Mouse (Mus musculus) CH12.LX (cell line): Measurements from ENCODE around the gene Lrrc8c.
A peak's percentile ranks its signal among the peaks of the same experiment; 100 is the strongest.

ENCODE experiments used
- BHLHE40 ChIP-seq: IDR thresholded peaks from 2 replicates; pipeline ENCODE4 v1.6.1; 2011; ENCODE audit warnings: mild to moderate bottlenecking, low read depth, low read length, improper control_type of control experiment
- CTCF ChIP-seq, 2 experiments: IDR thresholded peaks in 1 of 2; conservative IDR thresholded peaks in 1 of 2; 2 replicates each; pipeline ENCODE4 v1.5.1; 2011 to 2012; ENCODE audit warnings: low read depth in 2 of 2, low read length in 2 of 2, improper control_type of control experiment in 1 of 2, inconsistent platforms in 1 of 2, mild to moderate bottlenecking in 1 of 2, moderate library complexity in 1 of 2
- EP300 ChIP-seq: IDR thresholded peaks from 2 replicates; pipeline ENCODE4 v1.6.1; 2011; ENCODE audit warnings: low read length, improper control_type of control experiment
- JUN ChIP-seq: IDR thresholded peaks from 2 replicates; pipeline ENCODE4 v1.6.1; 2011; ENCODE audit warnings: low read depth, mild to moderate bottlenecking, low read length, improper control_type of control experiment, moderate library complexity; ENCODE audit not compliant: insufficient read depth
- JUND ChIP-seq: conservative IDR thresholded peaks from 2 replicates; pipeline ENCODE4 v1.6.1; 2011; ENCODE audit warnings: low read depth, low read length, improper control_type of control experiment
- POLR2A ChIP-seq: IDR thresholded peaks from 2 replicates; pipeline ENCODE4 v1.6.1; 2011; ENCODE audit warnings: low read depth, mild to moderate bottlenecking, improper control_type of control experiment, low read length
- RCOR1 ChIP-seq: conservative IDR thresholded peaks from 2 replicates; pipeline ENCODE4 v1.6.1; 2012; ENCODE audit warnings: low read depth, mild to moderate bottlenecking, inconsistent platforms, low read length, improper control_type of control experiment
- USF1 ChIP-seq: IDR thresholded peaks from 2 replicates; pipeline ENCODE4 v1.6.1; 2014; ENCODE audit warnings: low read depth, mild to moderate bottlenecking, inconsistent platforms, low read length, improper control_type of control experiment
- ZMIZ1 ChIP-seq: IDR thresholded peaks from 2 replicates; pipeline ENCODE4 v1.6.1; 2012; ENCODE audit warnings: low read depth, mild to moderate bottlenecking, inconsistent platforms, low read length, improper control_type of control experiment

GRCm38 (mm10) chr5:105619666-105620065 is 100.5 kb downstream of the Lrrc8c start:
- TF ChIP-seq JUN, result no peak
- peak in 1 of 2 experiments; percentile 15; a peak in 2 of 4 replicates for TF ChIP-seq CTCF (conservative IDR thresholded peaks at IDR 0.05 in 1 of 2, IDR thresholded peaks at IDR 0.05 in 1 of 2; ENCODE audit: low read depth in 2 of 2, low read length in 2 of 2)
- no peak for TF ChIP-seq POLR2A
- TF ChIP-seq JUND, result no peak
- TF ChIP-seq BHLHE40, result no peak
- no peak for TF ChIP-seq EP300
- no peak for TF ChIP-seq RCOR1
- TF ChIP-seq ZMIZ1, result no peak
- TF ChIP-seq USF1, result no peak
